Mouse (Mus musculus) liver, embryonic 16.5 days (tissue): ENCODE measurements around the gene Il17f. TPM values are rescaled to one million over a fixed set of nuclear protein-coding genes. Genes with fewer than 3 reads are reported as not detected.

Experiments
- polyA plus RNA-seq: library from polyadenylated mRNA; unstranded; fragments of >200 nt; fragmentation: Nextera tagmentation; extraction: Ambion mirVana; gene quantifications from 2 replicates; pipeline ENCODE4 v1.2.1, GENCODE M21; 2015

Gene Il17f
- polyA plus RNA-seq, 1 experiment from 2014 or later = not detected

Other genes with a start within 250 kb of the Il17f start
- gene Pkhd1, start 172.6 kb downstream of the Il17f start, polyA plus RNA-seq = 0.40 and 0.46 TPM in 2 replicates
- gene Il17a, start 59.7 kb downstream of the Il17f start, polyA plus RNA-seq = not detected in 2 replicates
- 116 and 117 TPM in 2 replicates for gene Mcm3, start 29.7 kb upstream of the Il17f start, polyA plus RNA-seq
- 0.33 and 0.36 TPM in 2 replicates for gene Paqr8, start 100.0 kb upstream of the Il17f start, polyA plus RNA-seq
- gene Efhc1, start 161.0 kb upstream of the Il17f start, polyA plus RNA-seq = 0.33 and 0.39 TPM in 2 replicates